Mouse (Mus musculus) left cerebral cortex, adult 18-20 months (tissue): ENCODE measurements around the gene Ddx28. TPM values are rescaled to one million over a fixed set of nuclear protein-coding genes. Genes with fewer than 3 reads are reported as not detected.

Source experiments
- DNase-seq, 2 experiments: peaks; one replicate each; pipeline ENCODE4 v3.0.0; 2021 to 2022; ENCODE audit warnings: low spot score in 2 of 2, mixed read lengths in 1 of 2
- long read RNA-seq, 2 experiments: library from polyadenylated mRNA; stranded (forward); transcript quantifications; one replicate each; pipeline ENCODE4 v2.0.0; 2021
- total RNA-seq, 2 experiments: library from RNA; stranded (reverse); gene quantifications; 2 replicates each; pipeline ENCODE4 v1.2.3; 2021

The Ddx28 gene
- 10 to 100 TPM; 14.5 to 17.2 TPM for total RNA-seq
- long read RNA-seq, experiment 1, transcript Ddx28-201 (1 exons, 2,262 nt): major isoform, 22 of 22 reads
- long read RNA-seq, experiment 1, partial matches to known transcripts: 0 of 22 reads
- long read RNA-seq, experiment 1, other reads (novel, unspliced or antisense): 0 of 22 reads
- long read RNA-seq, experiment 2, transcript Ddx28-201 (1 exons, 2,262 nt): major isoform, 19 of 19 reads
- long read RNA-seq, experiment 2, partial matches to known transcripts: 0 of 19 reads
- long read RNA-seq, experiment 2, other reads (novel, unspliced or antisense): 0 of 19 reads

DNA sequence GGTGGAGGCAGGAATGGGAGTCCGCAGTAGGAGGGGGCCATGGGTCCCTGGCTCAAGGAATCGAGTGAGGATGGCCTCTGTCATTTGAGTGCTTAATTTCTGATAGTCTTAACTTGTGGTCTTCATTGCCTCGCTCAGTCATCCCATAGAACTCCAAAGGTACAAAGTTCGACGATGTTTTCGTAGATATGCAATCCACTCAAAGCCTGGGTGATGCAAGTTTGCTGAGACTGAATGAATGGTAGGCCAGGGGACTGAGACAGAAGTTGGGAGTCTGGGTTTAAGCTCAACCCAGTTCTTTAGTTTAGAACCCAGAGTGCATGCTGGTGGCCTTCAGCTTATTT lies at the start of gene Ddx28:
Gene Ddx28 (minus strand): TSS at position 240 of the 344 bp plus-strand sequence.
- no peak for DNase-seq

DNA sequence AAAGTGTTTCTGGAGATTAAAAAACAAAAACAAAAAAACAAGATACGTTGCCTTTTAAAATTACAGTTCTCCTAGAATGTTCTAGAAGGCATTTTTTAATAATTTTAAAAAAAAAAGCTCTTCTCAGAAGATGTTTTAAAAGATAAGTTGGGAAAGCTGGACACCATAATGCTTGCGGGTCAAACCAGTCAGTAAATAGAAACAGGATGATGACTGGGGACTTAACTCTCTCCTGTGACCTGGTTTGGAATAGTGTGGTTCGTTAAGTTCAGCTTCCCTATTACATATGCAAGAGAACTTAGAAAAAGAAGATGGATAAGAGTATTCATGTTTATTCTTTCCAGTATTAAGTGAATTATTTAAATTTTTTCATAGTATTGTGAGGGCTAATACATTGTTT lies 48.8 kb upstream of the Ddx28 start:
- DNase-seq: no peak

DNA sequence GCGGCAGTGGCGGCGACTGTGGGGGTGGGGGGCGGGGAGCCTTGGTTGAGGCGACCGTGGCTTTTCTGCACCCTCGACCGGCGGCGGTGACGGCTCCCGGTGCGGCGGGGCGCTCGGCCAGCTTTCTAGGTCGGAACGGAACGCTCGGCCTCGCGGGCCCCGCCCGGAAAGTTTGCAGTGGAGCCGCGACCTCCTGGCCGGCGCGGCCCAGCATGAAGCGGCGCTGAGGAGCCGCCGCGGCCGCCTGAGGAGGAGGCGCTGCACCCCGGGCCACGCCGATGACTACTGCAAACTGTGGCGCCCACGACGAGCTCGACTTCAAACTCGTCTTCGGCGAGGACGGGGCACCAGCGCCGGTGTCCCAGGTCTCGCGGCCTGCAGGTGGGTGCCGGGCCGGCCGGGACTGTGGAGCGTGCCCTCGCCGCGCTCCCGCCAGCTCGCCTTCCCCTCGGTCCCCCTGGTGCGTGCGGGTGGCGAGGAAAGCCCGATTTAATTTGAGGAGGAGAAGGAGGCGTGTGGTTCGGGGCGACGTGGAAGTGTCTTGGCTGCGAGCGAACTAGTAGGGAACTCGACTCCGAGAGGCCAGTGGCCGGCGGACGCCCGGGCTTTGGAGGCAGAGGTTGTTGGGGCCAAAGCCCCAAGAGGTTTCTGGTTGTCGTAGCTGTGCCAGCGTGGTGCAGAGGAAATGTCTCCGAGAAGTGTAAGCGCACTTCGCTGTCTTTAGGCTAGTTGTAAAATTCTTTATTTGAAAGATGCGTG lies 48.1 kb upstream of the Ddx28 start:
- no peak for DNase-seq

DNA sequence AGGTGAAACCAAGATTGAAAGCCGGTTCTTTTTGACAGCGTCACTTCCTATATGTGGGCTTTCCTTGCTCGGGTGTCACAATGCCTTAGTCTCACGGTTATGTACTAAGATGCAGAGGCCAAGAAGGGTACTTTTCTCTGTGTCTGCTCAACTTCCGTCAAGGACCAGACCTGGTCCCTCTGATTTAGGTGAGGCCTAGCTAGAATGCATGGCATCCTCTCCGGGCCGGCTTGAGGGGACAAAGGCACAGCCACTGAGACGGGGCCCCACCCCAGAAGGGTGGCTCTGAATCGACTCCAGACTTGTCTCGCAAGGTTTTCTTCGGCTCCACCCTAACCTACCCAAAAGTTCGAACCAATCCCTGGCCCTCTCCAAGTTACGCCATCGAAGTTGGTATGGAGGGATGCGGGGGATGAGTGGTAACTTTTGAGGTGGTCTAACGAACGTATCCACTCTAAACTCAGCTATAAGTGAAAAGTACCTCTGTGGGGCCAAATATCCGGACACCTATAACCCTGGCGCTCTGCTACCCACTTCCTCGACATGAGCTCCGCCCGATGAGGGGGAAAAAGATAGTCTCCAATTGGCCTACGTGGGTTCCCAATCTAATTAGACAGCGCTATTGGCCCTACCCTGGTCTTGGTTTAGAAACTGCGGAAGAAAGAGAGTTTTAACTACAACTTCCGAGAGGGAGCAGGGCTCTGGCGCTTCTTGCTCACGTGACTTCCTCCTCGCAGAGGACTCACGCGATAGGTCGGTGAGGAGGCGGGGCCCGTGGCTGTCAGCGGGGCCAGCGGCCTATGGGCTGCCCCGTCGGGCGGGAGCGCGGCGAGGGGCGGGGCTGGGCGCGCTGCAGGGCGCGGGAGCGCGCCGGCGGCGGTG lies 47.3 kb upstream of the Ddx28 start, which contains the start of gene Nfatc3:
Gene Nfatc3 (plus strand): TSS at position 110 of the 882 bp plus-strand sequence.
- peak; percentile 92 to 96 for DNase-seq

DNA sequence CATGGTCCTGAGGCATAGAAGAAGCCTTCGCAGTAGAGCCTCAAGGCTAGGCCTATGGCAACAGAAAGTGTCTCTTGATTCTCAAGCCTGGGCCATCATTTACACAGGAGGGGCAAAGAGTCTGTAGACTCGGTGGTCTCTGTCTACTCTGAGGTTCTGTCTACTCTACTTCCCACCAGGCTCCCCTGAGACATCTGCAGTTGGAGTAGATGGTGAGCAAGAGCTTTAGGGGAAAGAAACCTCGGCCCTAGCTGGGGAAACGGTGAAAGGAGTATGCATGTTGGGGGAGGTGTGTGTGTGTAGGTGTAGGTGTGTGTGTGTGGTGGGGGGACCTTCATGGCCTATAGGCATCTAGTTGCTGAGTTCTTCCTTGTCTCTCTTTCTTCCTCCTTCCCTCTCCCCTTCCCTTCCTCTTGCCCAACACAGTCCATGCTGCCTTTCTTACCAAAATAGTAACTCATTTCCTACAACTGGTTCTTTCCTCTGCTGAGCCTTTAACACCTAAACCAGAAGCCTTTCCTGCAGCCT lies 44.8 kb upstream of the Ddx28 start:
- no peak for DNase-seq

DNA sequence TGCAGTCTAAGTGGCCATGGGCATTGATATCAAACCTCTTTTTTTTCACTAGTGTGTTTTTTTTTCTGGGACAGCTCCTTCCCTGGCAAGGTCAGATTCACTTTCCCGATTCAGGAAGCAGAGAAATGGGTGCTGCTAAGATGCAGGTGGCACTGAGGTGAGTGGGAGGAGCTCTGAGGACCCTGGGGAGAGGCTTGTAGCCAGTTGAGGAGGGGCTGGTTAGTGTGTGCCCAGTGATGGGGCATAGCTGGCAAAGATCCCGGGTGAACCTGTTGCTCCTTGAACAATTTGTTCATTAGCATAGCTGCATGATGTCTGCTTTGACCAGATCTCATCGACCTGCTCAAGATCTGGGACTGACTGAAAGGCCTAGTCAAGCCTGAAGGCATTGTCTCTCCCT lies 43.4 kb upstream of the Ddx28 start:
- no peak for DNase-seq

DNA sequence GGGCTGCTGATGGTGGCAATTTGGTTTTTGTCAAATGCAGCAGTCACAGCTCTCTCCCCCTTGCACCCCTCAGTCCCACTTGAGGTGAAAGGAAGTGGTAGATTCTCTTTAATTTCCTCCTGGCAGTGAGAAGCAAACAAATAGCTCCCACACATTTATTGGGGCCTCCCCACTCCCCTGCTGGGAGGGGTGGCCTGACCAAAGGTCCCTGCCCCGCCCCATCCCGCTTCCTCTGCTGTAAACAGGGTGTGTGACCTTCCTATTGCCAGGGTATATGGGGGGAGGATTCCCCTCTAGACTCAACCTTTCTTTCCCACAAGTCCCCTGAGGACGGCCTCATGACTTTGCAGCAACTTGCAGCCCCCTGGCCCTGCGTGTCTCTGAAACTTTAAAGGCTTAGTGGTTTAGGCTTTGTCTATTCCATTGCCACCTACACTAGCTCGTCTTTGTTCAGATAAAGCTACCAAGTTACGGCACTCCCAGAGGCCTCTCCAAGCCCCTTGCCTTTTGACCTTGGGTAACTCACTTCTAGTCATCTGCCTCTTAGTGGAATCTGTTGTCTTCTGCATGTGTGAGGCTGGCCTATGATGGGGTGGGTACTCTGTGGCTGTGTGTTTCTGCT lies 42.6 kb upstream of the Ddx28 start:
- no peak for DNase-seq

DNA sequence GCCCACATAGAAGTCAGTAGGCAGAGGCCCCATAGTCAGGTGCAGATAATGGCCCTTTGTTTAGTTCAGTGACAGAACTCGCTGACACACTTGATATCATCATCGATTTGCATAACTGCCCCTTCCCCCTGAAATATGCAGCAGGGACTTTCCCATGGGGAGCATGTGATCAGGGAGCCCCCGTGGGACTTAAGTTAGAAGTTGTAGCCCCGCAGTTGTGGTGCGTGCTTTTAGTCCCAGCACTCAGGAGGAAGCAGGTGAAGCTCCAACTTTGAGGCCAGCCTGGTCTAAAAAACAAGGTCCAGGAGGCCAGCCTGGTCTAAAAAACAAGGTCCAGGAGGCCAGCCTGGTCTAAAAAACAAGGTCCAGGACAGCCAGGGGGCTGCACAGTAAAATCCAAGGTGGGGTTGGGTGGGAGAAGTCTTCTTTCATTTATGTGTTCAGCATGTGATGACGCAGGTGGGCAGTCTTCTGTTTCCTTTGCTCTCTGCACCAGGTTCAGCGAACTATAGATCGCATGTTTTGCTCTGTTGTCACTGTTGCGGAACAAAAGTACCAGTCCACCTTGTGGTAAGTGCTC lies 40.9 kb upstream of the Ddx28 start:
- no peak for DNase-seq

DNA sequence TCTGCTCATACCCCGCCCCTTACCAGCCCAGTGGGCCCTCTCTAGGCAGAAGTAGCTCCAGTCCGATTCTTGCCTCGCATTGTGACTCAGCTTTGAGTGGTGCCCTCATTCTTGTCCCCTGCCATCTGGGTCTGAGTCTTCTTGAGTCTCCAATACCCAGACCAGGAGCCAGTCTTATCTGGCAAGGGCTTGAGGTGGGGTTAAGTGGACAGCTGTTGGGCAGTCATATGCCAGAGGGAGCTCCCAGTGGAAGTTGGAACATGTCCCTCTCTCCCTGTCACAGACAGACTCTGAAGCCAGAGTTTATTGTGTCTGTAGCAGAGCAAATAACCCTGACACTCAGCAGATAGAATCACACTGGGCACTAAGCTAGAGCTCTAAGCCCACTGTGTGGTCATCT lies 39.4 kb upstream of the Ddx28 start:
- no peak for DNase-seq

DNA sequence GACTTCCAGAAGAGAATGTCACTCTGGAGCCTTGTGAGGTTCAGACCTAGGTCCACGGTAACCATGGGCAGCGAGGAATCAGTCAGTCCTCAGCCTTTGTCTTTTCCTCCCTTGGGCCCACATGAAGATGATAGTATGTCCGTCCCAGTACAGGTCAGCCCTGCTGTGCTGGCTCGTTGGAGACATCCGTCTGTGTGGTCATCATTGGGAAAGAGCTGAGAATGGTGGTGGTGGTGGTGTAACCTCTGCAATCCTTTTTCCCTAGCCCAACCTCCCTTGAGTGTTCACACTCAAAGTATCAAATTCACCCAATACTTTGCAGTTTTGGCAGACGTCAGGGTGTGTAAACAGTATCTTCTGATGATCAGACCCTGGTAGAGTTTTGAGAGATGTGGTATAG lies 38.2 kb upstream of the Ddx28 start:
- DNase-seq: no peak

DNA sequence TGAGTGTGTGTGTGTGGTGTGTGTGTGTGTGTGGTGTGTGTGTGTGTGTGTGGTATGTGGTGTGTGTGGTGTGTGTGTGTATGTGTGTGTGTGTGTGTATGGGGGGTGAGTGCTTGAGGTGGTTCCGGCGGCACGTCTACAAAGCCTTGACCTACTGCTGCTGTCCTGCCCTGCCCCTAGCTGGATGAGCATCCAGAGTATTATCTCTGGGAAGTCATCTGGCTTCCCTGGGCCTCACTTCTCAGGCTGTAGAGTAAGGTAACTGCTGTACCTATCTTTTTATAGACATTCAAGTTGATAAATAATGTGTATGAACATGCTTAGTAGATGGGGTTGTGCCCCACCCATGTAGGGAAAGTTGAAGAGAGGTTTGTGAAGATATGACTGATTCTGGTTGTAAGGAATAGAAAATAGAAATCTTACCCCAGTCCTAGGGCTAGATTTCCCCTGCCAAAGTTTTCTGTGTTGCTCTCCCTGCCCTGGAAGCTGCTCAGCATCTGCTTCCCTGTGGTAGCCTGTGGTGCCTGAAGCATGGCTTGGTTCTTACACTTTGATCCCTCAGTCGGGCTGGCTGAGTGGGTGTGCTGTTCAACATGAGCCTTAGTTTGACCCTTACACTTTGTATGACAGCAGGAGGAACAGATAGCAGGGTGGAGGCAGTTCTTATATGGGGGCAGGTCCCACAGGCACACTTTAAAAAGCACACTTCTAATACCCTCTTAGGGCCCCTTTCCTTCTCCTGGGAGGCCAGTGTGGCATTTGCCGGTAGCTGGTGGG lies 36.4 kb upstream of the Ddx28 start:
- no peak for DNase-seq

DNA sequence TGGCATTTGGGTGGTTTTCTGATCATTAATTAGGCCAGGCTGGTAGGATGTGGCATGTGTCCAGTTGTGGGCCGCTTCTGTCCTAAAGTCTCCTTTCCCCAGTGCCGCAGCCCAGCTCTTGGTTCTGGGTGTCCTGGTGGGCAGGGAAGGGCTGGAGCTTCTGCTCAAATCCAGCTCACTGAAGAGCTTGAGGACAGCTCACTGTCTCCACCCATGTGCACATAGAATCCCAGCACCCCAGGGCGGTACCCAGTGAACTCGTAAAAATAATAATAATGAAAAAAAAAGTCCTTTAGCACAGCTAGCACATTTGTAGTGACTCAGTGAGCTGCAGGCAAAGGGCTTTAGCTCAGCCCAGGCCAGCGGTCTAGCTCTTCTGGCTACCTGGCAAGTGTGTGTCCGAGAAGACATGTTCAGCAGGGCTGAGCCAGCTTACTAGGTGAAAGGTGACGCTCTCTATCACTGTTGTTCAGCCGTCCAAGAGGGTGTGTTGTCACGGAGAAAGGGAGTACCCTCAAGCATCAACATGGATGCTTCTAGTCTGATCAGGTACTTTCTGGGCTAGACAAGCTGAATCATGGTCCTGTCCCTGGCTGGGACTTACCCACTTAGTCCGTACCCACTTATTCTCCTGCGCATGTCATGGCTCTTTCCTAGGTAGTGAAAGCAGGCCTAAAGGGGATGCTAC lies 35.3 kb upstream of the Ddx28 start:
- no peak for DNase-seq

DNA sequence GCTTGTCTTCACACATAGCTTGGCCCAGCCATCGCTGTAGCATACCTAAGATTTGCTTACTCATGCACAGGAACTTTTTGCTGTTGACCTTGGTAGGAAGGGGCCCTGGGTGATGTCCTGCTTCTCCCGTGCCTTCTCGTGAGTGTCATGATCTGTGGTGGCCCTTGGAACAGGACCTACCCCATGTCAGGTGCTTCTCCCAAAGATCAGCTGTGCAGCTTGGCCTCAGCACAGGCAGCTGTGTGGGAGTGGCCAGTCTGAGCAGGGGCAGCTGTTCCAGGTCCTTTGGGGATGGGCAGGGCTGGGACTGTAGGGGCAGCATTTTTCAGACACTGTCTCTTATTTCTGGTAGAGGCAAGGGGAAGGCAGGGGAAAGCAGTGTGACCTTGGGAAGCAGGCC lies 32.5 kb upstream of the Ddx28 start:
- no peak for DNase-seq

DNA sequence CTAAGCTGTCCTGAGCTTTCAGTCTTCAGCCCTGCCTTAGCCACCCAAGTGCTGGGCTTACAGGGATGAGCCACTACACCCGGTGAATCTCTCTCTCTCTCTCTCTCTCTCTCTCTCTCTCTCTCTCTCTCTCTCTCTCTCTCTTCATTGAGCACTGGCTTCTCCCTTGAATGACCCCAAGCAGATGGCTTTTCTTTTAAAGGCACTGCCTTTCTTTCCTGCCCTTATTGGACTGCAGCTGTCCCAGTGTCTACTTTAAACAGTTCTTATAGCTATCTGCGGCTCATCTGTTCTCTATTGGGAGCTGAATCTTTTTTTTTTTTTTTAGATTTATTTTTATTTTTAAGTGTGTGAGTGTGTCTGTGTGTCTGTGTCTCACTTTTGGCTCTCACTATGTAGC lies 31.4 kb upstream of the Ddx28 start:
- no peak for DNase-seq

DNA sequence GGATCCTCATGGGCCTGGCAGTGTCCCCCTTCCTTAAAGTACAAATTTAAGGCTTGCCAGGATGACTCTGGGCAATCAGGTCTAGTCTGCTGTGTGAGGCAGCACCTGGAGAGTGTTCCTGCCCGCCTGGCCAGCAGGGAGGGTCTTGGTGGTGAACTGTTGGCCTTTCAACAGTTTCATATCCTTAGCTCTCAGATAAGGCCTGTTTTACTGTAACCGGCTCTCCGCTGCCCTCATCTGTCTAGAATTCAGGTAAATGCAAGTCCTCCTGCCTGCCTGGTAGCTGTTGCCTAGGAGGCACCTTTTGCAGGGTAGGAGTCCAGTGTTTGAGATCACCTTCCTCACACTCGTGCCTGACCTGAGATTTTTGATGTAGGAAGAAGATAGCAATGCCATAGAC lies 28.5 kb upstream of the Ddx28 start:
- no peak for DNase-seq

DNA sequence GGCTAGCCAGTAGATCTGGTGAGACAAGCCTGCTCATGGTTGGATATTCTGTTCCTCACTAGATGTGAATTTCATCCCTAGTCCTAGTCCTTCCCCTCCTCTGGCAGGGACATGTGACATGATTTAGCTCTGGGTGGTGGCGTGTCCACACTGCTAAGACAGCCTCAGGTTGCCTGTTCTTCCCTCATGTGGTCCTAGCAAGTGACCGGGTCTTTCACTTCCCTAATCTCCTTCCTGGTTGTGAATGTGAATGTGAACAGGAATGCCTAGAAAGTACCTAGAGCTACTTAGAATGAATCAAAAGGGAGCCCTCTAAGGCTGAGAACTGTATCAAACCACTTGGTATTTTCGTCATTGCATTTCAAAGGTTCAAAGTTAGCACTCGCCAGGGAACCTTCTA lies 27.9 kb upstream of the Ddx28 start:
- no peak for DNase-seq

DNA sequence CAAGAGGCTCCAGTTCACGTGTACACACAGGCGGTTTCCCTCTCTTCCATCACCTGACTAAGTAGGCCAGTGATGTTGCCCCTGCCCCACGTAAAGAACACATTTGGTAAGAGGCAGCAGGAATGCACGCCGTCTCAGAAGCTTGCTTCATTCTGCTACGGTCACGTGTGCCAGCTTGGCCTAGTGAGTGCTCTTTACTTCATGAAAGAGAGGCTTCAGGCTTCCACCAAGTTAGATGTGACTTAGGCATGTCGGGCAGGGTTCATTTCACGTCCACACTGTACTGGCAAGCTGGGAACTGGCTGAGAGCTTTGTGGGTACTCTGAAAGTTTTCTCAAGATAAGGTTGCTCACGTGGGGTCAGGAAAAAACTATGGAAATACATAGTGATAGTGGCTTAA lies 27.0 kb upstream of the Ddx28 start:
- no peak for DNase-seq

DNA sequence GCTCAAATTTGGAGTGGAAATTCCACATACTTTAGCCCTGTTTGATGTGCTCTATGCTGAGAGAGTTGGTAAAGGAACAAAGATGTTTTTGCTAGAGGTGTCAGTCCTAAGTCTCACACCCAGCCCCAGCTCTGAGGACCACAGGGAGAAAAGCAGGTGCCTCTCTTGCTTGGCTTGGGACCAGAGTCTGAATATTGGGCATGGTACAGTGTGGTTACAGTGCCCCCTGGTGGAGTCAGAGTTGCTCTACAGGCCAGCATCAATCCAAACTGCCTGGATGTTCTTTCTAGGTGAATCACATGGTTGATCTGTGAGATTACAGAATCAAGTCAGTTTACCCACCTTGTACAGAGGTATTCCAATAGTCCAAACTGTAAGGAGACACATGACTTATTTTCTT lies 10.8 kb upstream of the Ddx28 start:
- DNase-seq: peak; percentile 81 to 85

DNA sequence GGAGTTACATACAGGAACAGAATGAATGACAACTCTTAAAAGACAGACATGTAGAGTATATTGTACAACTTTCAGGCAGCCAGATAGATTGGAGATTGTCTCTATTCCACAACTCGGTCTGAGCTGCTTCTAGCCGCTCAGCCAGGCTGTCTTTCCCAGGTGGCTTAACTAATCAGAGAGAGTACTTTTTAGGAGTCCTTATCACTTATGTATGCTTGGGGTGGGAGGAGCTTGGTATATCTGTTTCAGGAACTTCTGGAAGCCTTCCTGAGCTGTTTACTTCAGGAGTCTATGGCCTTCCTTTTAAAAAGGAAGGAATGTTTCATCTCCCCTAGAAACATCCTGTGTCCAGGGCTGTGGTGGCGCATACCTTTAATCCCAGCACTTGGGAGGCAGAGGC lies 6.4 kb upstream of the Ddx28 start:
- no peak for DNase-seq
